Mouse (Mus musculus) adrenal gland, postnatal 4 days (tissue): ENCODE measurements at regions not wholly inside any gene's neighbourhood (a gene's known extent, or its start where the extent isn't known, plus 50 kb on each side); places are given as distances from the start of the nearest gene placed in this dataset.
"Not testable (repeated sequence)": the region's sequence is repeated elsewhere in the genome, so short reads cannot be mapped to it uniquely, and the experiment has no call there.

ENCODE experiments used
- DNase-seq, 2 experiments: peaks; one replicate each; pipeline ENCODE4 v3.0.0; 2021 to 2022; ENCODE audit warnings: low spot score in 2 of 2, mixed read lengths in 2 of 2

DNA sequence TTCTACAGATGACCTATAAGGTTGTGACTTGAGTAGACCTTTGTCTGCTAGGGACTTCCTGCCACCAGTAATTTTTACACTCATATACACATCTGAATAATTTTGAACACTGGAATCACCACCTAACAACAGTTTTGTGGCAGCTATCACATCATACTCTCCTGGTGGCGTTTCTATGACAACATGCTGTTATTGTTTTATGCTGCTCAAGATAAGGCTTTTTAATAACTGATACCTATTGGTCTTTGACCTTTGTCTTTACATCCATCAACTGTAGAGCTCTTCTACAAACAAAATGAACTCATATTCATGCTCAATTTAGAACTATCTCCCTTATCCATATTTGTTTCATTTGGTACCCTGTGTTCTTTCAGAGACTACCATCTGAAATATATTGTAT lies 556.0 kb downstream of the Nyap2 start:
- no peak for DNase-seq

DNA sequence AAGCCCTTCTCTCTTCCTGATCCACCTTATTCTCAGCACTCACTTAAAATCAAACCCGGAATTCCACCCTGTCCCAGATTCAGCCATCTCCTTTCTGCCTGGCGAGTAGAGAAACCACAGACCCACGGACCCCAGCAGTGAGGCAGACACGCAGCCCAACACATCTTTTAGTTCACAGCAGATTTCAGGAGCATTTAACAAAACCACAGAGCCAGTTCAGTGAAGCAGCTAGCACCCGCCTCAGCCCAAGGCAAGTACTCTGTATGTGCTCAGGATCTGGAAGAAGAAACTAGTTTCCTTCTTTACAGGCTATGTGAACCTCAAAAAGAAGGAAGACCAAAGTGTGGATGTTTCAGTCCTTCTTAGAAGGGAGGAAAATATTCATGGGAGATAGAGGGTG lies 560.6 kb downstream of the Nyap2 start:
- no peak for DNase-seq

GRCm38 (mm10) chr1:81652990-81653717 lies 576.4 kb downstream of the Nyap2 start:
- no peak for DNase-seq

DNA sequence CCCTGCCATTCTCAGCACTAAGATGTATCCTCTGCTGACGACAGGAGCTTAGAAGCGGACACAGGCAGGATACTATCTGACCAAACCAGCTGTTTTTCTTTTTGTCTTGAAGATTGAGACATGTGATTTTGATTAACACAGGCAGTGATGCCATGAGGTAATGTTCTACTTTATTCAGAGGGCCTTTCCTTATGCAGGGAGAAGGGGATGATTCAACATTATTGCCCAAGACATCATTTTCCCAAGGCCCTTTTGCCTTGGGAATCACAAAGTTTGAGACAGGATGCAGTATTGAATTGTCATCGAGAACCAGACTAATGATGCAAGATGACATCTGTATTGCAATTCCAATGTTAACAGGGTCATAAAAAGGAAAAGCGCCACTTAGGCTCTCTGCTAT lies 571.7 kb upstream of the Gm9747 start:
- DNase-seq: no peak

DNA sequence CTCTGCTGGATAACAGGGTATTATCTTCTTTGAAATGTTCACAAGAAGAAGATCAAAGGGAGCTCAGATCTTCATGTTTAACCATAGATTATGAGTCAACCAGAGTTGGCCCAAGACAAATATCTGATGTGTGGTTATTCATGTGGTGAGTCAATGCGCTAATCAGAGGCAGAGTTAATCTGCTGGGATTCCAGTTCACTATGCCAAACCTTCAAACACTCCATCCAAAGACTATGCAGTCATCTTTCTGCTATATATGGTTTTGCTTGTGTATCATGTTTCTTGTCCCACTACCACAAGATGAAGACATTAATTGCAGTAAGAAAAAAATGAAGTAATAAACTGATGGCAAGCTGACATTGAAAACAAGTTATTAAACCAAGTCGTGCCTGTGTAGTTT lies 561.8 kb upstream of the Gm9747 start:
- no peak for DNase-seq

- no peak for DNase-seq
These were observed 561.2 kb upstream of the Gm9747 start for GRCm38 (mm10) chr1:81671725-81672124.

- no peak for DNase-seq
These were observed 557.2 kb upstream of the Gm9747 start for GRCm38 (mm10) chr1:81675576-81676342.

- no peak for DNase-seq
These were observed 555.0 kb upstream of the Gm9747 start for GRCm38 (mm10) chr1:81677768-81678400.

- DNase-seq: no peak
These were observed 536.8 kb upstream of the Gm9747 start for GRCm38 (mm10) chr1:81696129-81696528.

- DNase-seq: no peak
These were observed 523.7 kb upstream of the Gm9747 start for GRCm38 (mm10) chr1:81709169-81709568.

DNA sequence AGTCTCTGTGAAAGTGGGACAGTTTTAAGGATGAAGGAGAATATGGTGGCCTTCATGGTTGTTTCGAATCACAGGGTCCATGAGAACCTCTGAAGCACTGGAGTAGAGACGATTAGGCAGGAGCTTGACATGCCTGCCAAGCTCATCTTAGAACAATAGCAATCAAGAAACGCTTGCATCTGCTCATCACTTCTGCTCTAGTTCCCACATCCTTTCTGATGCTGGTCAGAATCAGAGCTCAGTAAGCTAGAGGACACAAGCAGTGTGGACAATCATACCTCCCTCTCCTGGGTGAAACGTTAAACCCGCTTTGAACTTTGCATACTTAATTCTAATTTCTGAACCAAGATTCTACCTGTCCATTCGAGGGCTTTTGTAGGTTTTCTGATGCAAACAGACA lies 515.8 kb upstream of the Gm9747 start:
- no peak for DNase-seq

DNA sequence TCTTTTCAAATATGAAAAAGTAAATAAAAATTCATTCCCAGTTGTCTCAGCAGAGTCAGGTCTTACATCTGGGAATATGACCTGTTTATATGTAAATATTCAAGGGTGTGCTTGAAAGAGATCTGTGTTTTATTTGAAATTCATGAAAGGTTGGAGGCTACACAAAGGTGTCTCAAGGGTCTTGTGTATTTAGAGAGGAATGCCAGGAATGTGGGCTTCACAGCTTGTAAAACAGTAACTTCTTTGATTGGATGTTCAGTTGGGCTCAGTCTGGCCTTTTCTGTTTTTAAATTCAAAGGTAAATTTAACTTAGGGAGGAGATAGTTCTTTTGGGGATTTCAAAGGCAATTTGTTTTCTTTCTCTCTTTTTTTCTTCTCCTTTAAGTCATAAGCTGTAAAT lies 514.7 kb upstream of the Gm9747 start:
- no peak for DNase-seq

DNA sequence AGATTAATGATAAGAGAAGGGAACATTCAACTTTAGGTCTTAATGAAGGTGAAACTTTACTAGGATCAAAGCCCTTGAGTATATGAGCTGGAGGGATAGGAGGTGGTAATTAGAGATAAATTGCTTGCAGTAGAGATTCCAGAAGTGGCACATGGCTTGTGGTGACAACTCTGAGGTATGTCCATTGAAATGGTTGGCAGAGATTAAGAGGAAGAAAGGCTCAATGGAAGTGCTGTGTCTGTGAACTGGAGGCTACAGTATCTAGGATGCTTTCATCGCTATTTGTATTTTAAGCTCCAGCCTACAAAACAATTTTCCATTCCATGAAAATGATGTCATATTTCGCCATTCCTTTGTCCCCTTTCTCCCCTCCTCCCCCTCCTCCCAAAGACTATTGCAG lies 508.1 kb upstream of the Gm9747 start:
- no peak for DNase-seq

- DNase-seq: no peak
These were observed 506.4 kb upstream of the Gm9747 start for GRCm38 (mm10) chr1:81726268-81727132.

GRCm38 (mm10) chr1:81737111-81737833 lies 495.6 kb upstream of the Gm9747 start:
- DNase-seq: no peak

DNA sequence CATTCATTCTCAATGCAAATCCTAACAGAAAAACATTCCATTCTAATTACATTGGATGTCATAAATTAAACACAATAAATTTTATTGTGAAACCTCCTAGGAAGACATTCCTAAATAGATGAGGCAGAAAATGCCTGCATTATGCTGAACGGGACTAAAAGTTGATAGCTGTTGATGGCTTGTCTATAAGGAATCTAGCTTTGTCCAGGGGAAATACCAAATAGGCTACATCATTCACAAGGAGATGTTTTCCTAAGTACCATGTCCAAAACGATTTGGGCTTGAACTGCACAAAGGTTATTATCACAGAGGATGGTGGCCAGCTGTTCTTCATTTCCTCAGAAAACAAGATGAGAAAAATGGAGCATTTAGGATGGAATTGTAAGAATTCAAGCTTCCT lies 494.5 kb upstream of the Gm9747 start:
- no peak for DNase-seq

- no peak for DNase-seq
These were observed 493.5 kb upstream of the Gm9747 start for GRCm38 (mm10) chr1:81739392-81739791.

DNA sequence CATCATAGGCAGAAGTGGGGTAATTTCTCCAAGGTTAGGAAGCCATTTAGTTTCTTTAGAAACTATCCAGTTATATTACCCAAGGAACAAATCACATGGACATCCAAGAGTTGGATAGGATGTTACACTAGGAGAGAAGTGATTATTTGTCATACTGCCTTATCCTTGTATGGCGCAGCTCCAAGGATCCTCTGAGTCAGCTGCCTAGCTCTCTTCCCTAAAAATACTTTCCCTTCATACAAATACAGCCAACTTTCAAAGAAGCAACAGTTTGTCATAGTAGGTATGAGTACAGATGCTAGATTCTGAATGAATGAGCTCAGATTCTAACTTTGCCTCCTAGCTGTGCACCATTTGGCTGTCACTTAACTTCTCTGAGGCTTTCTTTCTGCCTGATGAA lies 492.9 kb upstream of the Gm9747 start:
- DNase-seq: no peak

DNA sequence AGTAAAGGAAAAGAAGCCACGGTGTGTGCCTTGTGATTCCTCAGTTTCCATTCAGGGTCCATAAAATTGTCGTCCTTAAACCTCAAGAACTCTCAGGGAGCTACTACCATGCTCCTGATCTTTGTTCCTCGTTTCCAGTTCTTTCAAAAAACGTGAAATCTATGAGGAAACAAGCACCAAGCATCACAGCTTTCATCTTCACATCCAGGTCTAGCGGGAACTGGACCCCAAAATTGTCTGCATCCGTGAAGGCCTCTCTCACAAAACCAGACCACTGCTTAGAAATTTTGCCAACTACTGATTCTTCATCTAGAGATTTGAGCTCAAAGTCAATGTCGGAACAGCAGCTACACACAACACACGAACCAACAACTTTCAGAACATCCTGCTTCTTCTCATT lies 491.0 kb upstream of the Gm9747 start:
- not testable (repeated sequence) for DNase-seq

DNA sequence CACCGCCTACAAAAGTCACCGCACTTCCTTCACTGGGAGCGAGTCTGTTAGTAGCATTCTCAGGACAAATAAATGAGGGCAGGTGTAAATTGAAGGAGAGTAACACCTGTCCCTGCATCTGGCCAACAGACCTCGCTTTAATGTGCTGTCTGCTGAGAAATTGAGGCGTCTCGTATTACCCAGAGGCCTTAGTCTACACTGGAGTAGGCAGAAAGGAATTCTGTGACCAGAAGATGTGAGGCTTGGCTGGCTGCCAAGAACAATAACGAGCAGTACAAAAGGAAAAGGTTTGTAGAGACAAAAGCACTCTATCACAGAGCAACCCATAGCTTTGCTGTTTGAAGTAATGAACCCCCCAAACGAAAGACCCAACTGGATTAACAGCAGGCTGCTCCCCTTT lies 488.4 kb upstream of the Gm9747 start:
- no peak for DNase-seq
